Mouse (Mus musculus): ENCODE measurements around the gene Rpl23a. TPM values are rescaled to one million over a fixed set of nuclear protein-coding genes. Genes with fewer than 3 reads are reported as not detected.

Rpl23a gene
- total and polyA plus RNA-seq, 3 experiments, result 2,992 to 3,939 (median 3,361) TPM

- Histone ChIP-seq H3K27me3 (replicated peaks) (no peaks in the 10 kb centered on the region), H3K36me3 (replicated peaks in 1 of 2; ENCODE audit: control insufficient read depth in 1 of 2, insufficient read depth in 1 of 2, low read length in 1 of 2) (peaks cover 46 to 59% of the 10 kb centered on the region in 2 experiments), H3K9me3 (replicated peaks; ENCODE audit: low read length) (no peaks in the 10 kb centered on the region), H3K27ac (ENCODE audit: insufficient read depth, low read depth) (peak overlapping the region; percentile 91; the same call in 1 of the 2 replicates), H3K79me2 (replicated peaks; ENCODE audit: control insufficient read depth, extremely low read depth, insufficient read depth, poor library complexity, severe bottlenecking) (peaks cover 33% of the 10 kb centered on the region), H3K4me2 (ENCODE audit: insufficient read depth, low read depth, poor library complexity, severe bottlenecking) (no peak overlapping the region), H3K9ac (ENCODE audit: insufficient read depth, low read depth) (no peak overlapping the region), H3K4me3 (replicated peaks in 1 of 3; ENCODE audit: low read depth in 2 of 3, low read length in 2 of 3, poor library complexity in 1 of 3) (no peak overlapping the region), H3K4me1 (ENCODE audit: control insufficient read depth in 1 of 2, insufficient read depth in 2 of 2) (peaks cover 24 to 52% of the 10 kb centered on the region in 2 experiments)
- in situ Hi-C loops (cut with MboI; ENCODE audit: low pct_ligation_motif_present, low pct_unique_long_range_greater_than_20kb, low sequenced_read_pairs) (no loop called here), dilution Hi-C loops (cut with MboI; ENCODE audit: extremely low pct_ligation_motif_present, extremely low pct_unique_long_range_greater_than_20kb, low sequenced_read_pairs) (no loop called here)
- DNase-seq (ENCODE audit: extremely low read depth), result no peak
- TF ChIP-seq CHD2 (IDR thresholded peaks at IDR 0.05; ENCODE audit: low read length), result no peak
- no peak for TF ChIP-seq IRF4 (IDR thresholded peaks at IDR 0.05; ENCODE audit: low read depth, low read length)
- no peak for TF ChIP-seq MAFK (IDR thresholded peaks at IDR 0.05; ENCODE audit: insufficient replicate concordance, low read length)
- no peak for TF ChIP-seq USF1 (IDR thresholded peaks at IDR 0.05; ENCODE audit: low read depth, low read length)
- TF ChIP-seq ETS1 (conservative IDR thresholded peaks at IDR 0.05; ENCODE audit: low read depth, low read length), result no peak
- no peak for TF ChIP-seq NRF1 (IDR thresholded peaks at IDR 0.05; ENCODE audit: low read depth, low read length)
- no peak for TF ChIP-seq MYC (IDR thresholded peaks at IDR 0.05; ENCODE audit: low read depth, low read length)
- TF ChIP-seq POLR2AphosphoS2 (IDR thresholded peaks at IDR 0.05; ENCODE audit: low read depth, low read length), result no peak
- TF ChIP-seq CTCF (conservative IDR thresholded peaks at IDR 0.05 in 1 of 2, IDR thresholded peaks at IDR 0.05 in 1 of 2; ENCODE audit: low read depth in 2 of 2, low read length in 2 of 2), result no peak
- no peak for TF ChIP-seq SIN3A (IDR thresholded peaks at IDR 0.05; ENCODE audit: low read length)
Observed at GRCm38 (mm10) chr11:78161968-78162367, 21.4 kb downstream of the Rpl23a start.

GRCm38 (mm10) chr11:78161169-78161568, 22.2 kb downstream of the Rpl23a start:
- H3K4me2 ChIP-seq (ENCODE audit: insufficient read depth, low read depth, poor library complexity, severe bottlenecking), result no peak overlapping the region
- H3K27ac ChIP-seq (ENCODE audit: insufficient read depth, low read depth), result peak overlapping the region; percentile 10; the same call in 1 of the 2 replicates
- in situ Hi-C loops (cut with MboI; ENCODE audit: low pct_ligation_motif_present, low pct_unique_long_range_greater_than_20kb, low sequenced_read_pairs) (no loop called here), dilution Hi-C loops (cut with MboI; ENCODE audit: extremely low pct_ligation_motif_present, extremely low pct_unique_long_range_greater_than_20kb, low sequenced_read_pairs) (no loop called here)
- peaks cover 33% of the 10 kb centered on the region for H3K79me2 ChIP-seq (replicated peaks; ENCODE audit: control insufficient read depth, extremely low read depth, insufficient read depth, poor library complexity, severe bottlenecking)
- H3K9me3 ChIP-seq (replicated peaks; ENCODE audit: low read length), result no peaks in the 10 kb centered on the region
- H3K36me3 ChIP-seq (replicated peaks in 1 of 2; ENCODE audit: control insufficient read depth in 1 of 2, insufficient read depth in 1 of 2, low read length in 1 of 2), result peaks cover 53 to 64% of the 10 kb centered on the region in 2 experiments
- DNase-seq (ENCODE audit: extremely low read depth), result no peak
- H3K27me3 ChIP-seq (replicated peaks), result no peaks in the 10 kb centered on the region
- H3K9ac ChIP-seq (ENCODE audit: insufficient read depth, low read depth), result no peak overlapping the region
- peaks cover 24 to 51% of the 10 kb centered on the region in 2 experiments for H3K4me1 ChIP-seq (ENCODE audit: control insufficient read depth in 1 of 2, insufficient read depth in 2 of 2)
- TF ChIP-seq TCF12 (IDR thresholded peaks at IDR 0.05; ENCODE audit: low read depth, low read length), result no peak
- TF ChIP-seq ZMIZ1 (IDR thresholded peaks at IDR 0.05; ENCODE audit: low read depth, low read length), result no peak
- TF ChIP-seq IRF4 (IDR thresholded peaks at IDR 0.05; ENCODE audit: low read depth, low read length), result no peak
- no peak for TF ChIP-seq SIN3A (IDR thresholded peaks at IDR 0.05; ENCODE audit: low read length)
- TF ChIP-seq E2F4 (IDR thresholded peaks at IDR 0.05; ENCODE audit: insufficient replicate concordance, low read depth, low read length), result no peak
- no peak overlapping the region for H3K4me3 ChIP-seq (replicated peaks in 1 of 3; ENCODE audit: low read depth in 2 of 3, low read length in 2 of 3, poor library complexity in 1 of 3)

DNA sequence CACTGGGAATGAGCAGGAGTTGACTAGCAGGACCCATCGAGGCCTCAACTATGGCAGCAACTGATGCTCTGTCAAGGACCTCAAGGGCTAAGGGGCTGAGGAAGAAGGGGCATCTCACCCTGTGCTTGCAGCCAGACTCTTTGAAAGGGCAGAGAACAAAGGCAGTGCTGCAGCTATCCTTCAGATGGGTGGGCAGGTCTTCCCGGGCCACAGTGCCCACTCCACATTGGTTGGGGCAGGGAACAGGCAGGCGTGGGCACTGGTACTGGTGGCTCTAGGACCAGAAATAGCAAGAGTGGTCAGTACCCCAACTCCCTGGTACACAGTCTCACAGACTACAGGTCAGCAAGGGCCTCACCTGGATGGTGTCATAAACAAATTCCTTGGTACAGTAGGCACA, 22.7 kb downstream of the Rpl23a start:
- Histone ChIP-seq H3K9ac (ENCODE audit: insufficient read depth, low read depth) (no peak overlapping the region), H3K27me3 (replicated peaks) (no peaks in the 10 kb centered on the region), H3K36me3 (replicated peaks in 1 of 2; ENCODE audit: control insufficient read depth in 1 of 2, insufficient read depth in 1 of 2, low read length in 1 of 2) (peaks cover 56 to 69% of the 10 kb centered on the region in 2 experiments), H3K27ac (ENCODE audit: insufficient read depth, low read depth) (no peak overlapping the region), H3K4me1 (ENCODE audit: control insufficient read depth in 1 of 2, insufficient read depth in 2 of 2) (peaks cover 21 to 46% of the 10 kb centered on the region in 2 experiments), H3K4me3 (replicated peaks in 1 of 3; ENCODE audit: low read depth in 2 of 3, low read length in 2 of 3, poor library complexity in 1 of 3) (no peak overlapping the region), H3K79me2 (replicated peaks; ENCODE audit: control insufficient read depth, extremely low read depth, insufficient read depth, poor library complexity, severe bottlenecking) (peaks cover 33% of the 10 kb centered on the region), H3K9me3 (replicated peaks; ENCODE audit: low read length) (no peaks in the 10 kb centered on the region), H3K4me2 (ENCODE audit: insufficient read depth, low read depth, poor library complexity, severe bottlenecking) (no peak overlapping the region)
- TF ChIP-seq MAX (IDR thresholded peaks at IDR 0.05; ENCODE audit: low read length), result no peak
- DNase-seq (ENCODE audit: extremely low read depth), result no peak
- in situ Hi-C loops (cut with MboI; ENCODE audit: low pct_ligation_motif_present, low pct_unique_long_range_greater_than_20kb, low sequenced_read_pairs), result no loop called here
- dilution Hi-C loops (cut with MboI; ENCODE audit: extremely low pct_ligation_motif_present, extremely low pct_unique_long_range_greater_than_20kb, low sequenced_read_pairs), result no loop called here
